Mouse (Mus musculus) embryonic facial prominence, embryonic 15.5 days (tissue): ENCODE data around the gene Jmjd1c. TPM values are rescaled to one million over a fixed set of nuclear protein-coding genes. Genes with fewer than 3 reads are reported as not detected.
"Not testable (repeated sequence)": the region's sequence is repeated elsewhere in the genome, so short reads cannot be mapped to it uniquely, and the experiment has no call there.

ENCODE experiments used
- ATAC-seq: fragments of 200-750 bp; cut with Nextera tagmentation; 2 replicates; pipeline ENCODE4 v1.8.0; 2017; ENCODE audit warnings: low read depth, moderate TSS enrichment; ENCODE audit not compliant: insufficient number of reproducible peaks, low FRiP score, low TSS enrichment
- H3K27ac ChIP-seq: fragments of 300-500 bp; sonication (generic); replicated peaks from 2 replicates; pipeline ENCODE4 v1.5.1; 2015; ENCODE audit warnings: mild to moderate bottlenecking, inconsistent platforms
- H3K27me3 ChIP-seq: fragments of 300-500 bp; sonication (generic); 2 replicates; pipeline ENCODE4 v1.6.1; 2015; ENCODE audit warnings: inconsistent platforms
- H3K36me3 ChIP-seq: fragments of 300-500 bp; sonication (generic); 2 replicates; pipeline ENCODE4 v1.6.1; 2015; ENCODE audit warnings: mild to moderate bottlenecking, inconsistent platforms
- H3K4me1 ChIP-seq: fragments of 300-500 bp; sonication (generic); 2 replicates; pipeline ENCODE4 v1.6.1; 2015; ENCODE audit warnings: inconsistent platforms
- H3K4me2 ChIP-seq: fragments of 300-500 bp; sonication (generic); replicated peaks from 2 replicates; pipeline ENCODE4 v1.6.1; 2015; ENCODE audit warnings: mild to moderate bottlenecking, inconsistent platforms
- H3K4me3 ChIP-seq: fragments of 300-500 bp; sonication (generic); replicated peaks from 2 replicates; pipeline ENCODE4 v1.5.1; 2015; ENCODE audit warnings: mild to moderate bottlenecking, inconsistent platforms
- H3K9ac ChIP-seq: fragments of 300-500 bp; sonication (generic); 2 replicates; pipeline ENCODE4 v1.6.1; 2015; ENCODE audit warnings: inconsistent platforms
- H3K9me3 ChIP-seq: fragments of 300-500 bp; sonication (generic); replicated peaks from 2 replicates; pipeline ENCODE4 v1.6.1; 2016; ENCODE audit warnings: inconsistent platforms
- WGBS: fragments of 180-500 bp; shearing (Covaris S2); methylation state at CpG from one replicate; pipeline ENCODE4 v1.1.7; 2015; 5-methylcytosine and 5-hydroxymethylcytosine counted together
- polyA plus RNA-seq: library from polyadenylated mRNA; unstranded; fragments of >200 nt; fragmentation: Nextera tagmentation; extraction: Ambion mirVana; gene quantifications from 2 replicates; pipeline ENCODE4 v1.2.1, GENCODE M21; 2015

Gene Jmjd1c
- polyA plus RNA-seq, 1 experiment from 2014 or later: 56.6 TPM

DNA sequence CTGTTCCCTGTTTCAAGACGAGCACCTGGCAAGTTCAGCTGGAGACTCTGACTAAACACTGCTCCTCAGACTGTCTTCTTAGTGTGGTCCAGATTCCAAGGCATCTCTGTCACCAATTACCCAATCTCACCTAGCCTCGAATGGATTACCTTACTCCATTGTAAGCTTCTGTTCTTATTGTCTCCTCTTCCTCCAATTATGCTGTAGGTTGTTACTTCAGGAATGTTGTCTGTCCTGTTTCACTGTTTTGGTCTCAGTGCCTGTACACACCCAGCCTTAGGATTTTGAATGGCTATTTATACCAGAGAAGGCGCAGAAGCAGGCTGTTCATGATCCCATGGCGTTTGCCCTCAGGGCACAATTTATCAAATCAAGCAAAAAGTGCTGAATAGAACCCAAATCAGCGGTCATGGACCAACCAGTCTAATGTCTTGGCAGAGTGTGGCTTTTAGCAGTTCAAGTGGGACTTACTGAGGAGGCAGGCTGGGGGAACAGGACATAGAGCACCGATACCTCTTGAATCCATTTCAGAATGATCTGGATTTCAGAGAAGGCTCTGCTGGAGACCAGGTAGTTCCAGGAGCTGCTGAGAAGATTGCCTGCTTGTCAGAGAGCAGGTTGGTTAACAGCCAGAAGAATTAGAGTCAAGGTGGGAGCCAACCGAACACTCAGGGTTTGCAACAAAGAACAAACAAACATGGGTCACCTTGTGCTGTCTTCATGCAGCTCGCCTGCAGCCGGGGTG lies 11.3 kb downstream of the Jmjd1c start:
- Histone ChIP-seq H3K27me3 (no peaks in the 10 kb centered on the region), H3K4me1 (peaks cover 87% of the 10 kb centered on the region), H3K4me2 (no peak overlapping the region), H3K27ac (peak overlapping the region; percentile 58; the same call in 1 of the 2 replicates), H3K9ac (no peak overlapping the region), H3K9me3 (no peaks in the 10 kb centered on the region), H3K4me3 (no peak overlapping the region), H3K36me3 (0 out of 2 replicates have a peak, but pooled peaks cover 2% of the 10 kb centered on the region)
- 45% methylated on average over 9 of the region's 9 CpGs for WGBS
- no peak for ATAC-seq

DNA sequence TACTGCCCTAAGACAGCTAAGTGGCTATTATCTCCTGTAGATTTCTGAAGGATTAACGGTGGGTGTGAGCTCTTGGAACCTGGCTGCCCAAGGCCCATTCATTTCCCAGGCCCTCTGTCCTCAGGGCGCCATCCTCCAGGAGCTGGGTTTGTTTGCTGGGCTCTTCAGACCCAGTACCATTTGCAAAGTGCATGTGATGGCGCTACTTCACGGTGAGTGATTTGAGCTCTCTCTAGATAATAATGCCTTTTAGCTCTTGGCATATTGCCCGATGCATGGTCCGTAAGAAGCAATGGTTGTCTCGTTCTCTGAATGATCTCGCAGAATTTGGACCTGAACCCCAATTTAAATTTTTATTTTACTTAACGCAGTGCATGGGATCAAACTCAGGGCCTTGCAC lies 12.2 kb downstream of the Jmjd1c start:
- Histone ChIP-seq H3K27ac (no peak overlapping the region), H3K9ac (no peak overlapping the region), H3K9me3 (no peaks in the 10 kb centered on the region), H3K4me1 (peaks cover 78% of the 10 kb centered on the region), H3K4me3 (no peak overlapping the region), H3K4me2 (no peak overlapping the region), H3K27me3 (no peaks in the 10 kb centered on the region), H3K36me3 (0 out of 2 replicates have a peak, but pooled peaks cover 2% of the 10 kb centered on the region)
- ATAC-seq: no peak
- 67% methylated on average over 9 of the region's 9 CpGs for WGBS

DNA sequence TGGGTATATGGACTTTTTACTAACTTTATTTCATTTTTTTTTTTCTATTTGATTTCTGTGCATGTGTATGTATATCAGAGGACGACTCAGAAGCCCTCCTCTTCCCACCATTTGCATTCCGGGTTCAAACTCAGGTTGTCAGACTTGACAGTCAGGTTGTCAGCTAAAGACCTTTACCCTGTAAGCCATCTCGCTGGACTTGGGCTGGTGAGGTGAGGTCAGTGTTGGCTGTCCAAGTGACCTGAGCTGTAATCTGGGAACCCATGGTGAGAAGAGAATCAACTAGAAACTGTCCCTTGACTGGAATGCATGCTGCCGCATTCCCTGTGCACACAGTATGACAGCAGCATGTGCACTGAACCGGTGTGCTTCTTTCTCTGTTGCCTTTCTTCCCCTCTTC lies 13.7 kb downstream of the Jmjd1c start:
- no peak for ATAC-seq
- 81% methylated on average over 5 of the region's 5 CpGs for WGBS
- Histone ChIP-seq H3K9ac (no peak overlapping the region), H3K27ac (no peak overlapping the region), H3K27me3 (no peaks in the 10 kb centered on the region), H3K36me3 (0 out of 2 replicates have a peak, but pooled peaks cover 2% of the 10 kb centered on the region), H3K4me1 (peaks cover 63% of the 10 kb centered on the region), H3K4me3 (no peak overlapping the region), H3K9me3 (no peaks in the 10 kb centered on the region), H3K4me2 (no peak overlapping the region)

DNA sequence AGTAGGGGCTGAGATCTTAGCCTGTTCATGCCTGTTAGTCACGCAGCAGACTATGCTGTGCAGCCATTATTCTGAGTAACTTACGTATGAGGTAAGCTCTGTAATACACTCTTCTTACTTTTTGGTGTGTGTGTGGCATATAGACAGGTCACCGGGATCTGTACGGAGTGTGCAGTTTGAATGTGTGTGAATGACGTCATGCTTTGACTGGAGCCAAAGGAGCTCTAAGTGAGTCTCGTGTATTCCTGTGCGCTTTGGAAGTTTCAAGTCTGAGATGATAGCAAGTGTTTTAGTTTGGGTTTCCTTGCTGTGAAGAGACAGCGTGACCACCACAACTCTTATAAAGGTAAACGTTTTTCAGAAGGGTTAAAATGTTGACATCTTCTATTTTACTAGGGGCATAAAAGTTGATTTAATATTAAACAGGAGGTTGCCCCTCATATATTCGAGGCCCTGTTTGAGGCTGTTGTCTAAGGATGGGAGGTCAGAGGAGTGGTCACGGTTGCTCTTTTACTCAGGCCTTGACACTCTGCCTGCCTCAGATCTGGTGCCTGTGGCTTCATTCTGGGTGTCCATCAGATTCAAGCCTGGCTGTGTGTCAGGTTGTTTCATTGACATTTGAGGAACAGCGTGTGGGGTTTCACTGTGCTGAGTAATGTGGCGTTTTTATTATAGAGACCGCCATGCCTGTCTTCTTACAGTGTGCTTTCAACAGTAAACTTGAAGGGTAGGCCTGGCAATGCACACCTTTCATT lies 15.3 kb downstream of the Jmjd1c start:
- Histone ChIP-seq H3K36me3 (0 out of 2 replicates have a peak, but pooled peaks cover 2% of the 10 kb centered on the region), H3K9ac (no peak overlapping the region), H3K4me3 (no peak overlapping the region), H3K4me1 (peaks cover 61% of the 10 kb centered on the region), H3K4me2 (no peak overlapping the region), H3K27ac (no peak overlapping the region), H3K9me3 (no peaks in the 10 kb centered on the region), H3K27me3 (no peaks in the 10 kb centered on the region)
- no peak for ATAC-seq
- 66% methylated on average over 14 of the region's 14 CpGs for WGBS

DNA sequence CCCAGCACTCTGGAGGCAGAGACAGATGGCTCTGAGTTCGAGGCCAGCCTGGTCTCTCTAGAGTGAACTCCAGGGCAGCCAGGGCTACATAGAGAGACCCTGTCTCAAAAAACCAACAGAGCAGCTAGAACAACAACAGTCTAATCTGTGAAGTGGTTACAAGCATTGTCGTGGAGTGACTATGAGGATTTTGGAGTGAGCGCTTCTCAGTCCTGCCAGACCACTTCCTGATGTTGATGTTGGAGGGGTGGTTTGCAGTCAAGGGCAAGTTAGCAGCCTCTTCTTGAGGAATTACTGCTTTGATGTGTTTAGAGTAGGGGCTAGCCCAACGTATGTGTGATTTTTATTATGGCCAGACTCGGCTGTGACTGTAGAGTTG lies 15.9 kb downstream of the Jmjd1c start:
- H3K27me3 ChIP-seq: no peaks in the 10 kb centered on the region
- no peak overlapping the region for H3K4me3 ChIP-seq
- H3K9ac ChIP-seq: no peak overlapping the region
- H3K4me1 ChIP-seq: peaks cover 59% of the 10 kb centered on the region
- WGBS: 57% methylated on average over 5 of the region's 5 CpGs
- no peak overlapping the region for H3K4me2 ChIP-seq
- H3K9me3 ChIP-seq: no peaks in the 10 kb centered on the region
- 0 out of 2 replicates have a peak, but pooled peaks cover 2% of the 10 kb centered on the region for H3K36me3 ChIP-seq
- H3K27ac ChIP-seq: no peak overlapping the region
- no peak for ATAC-seq

DNA sequence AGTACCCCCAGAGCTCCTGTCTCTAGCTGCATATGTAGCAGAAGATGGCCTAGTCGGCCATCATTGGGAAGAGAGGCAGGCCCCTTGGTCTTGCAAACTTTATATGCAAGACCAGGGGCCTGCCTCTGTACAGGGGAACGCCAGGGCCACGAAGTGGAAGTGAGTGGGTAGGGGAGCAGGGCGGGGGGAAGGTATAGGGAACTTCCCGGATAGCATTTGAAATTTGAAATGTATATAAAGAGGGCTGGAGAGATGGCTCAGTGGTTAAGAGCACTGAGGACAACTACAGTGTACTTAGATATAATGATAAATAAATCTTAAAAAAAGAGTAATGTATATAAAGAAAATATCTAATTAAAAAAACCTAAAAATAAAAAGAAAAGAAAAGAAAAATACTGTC lies 17.0 kb downstream of the Jmjd1c start:
- H3K36me3 ChIP-seq, H3K27me3 ChIP-seq, H3K4me2 ChIP-seq, H3K9me3 ChIP-seq, H3K4me3 ChIP-seq, H3K9ac ChIP-seq, ATAC-seq, H3K27ac ChIP-seq: not testable (repeated sequence)
- 86% methylated on average over 5 of the region's 5 CpGs for WGBS
- peaks cover 50% of the 10 kb centered on the region for H3K4me1 ChIP-seq

DNA sequence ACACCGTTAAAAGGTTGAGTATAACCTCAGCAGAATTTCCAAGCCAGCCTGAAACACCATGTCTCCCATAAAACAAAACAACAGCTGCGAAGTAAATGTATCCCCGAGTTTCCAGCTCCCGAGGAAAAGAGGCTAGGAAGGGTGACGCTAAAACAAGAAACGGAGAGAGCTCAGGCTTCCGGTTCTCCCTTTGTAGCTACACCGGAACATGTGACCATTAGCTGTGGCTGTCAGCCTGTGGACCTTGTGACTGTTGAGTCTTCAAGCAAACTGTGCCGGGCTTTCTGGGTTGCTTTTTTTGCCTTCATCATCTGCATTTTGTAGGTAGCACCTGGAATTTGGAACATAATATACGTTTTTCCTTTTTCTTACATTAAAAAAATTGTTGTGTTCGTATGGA lies 17.9 kb downstream of the Jmjd1c start:
- Histone ChIP-seq H3K4me2 (no peak overlapping the region), H3K36me3 (0 out of 2 replicates have a peak, but pooled peaks cover 2% of the 10 kb centered on the region), H3K4me3 (no peak overlapping the region), H3K9ac (no peak overlapping the region), H3K27me3 (no peaks in the 10 kb centered on the region), H3K4me1 (peaks cover 44% of the 10 kb centered on the region), H3K9me3 (no peaks in the 10 kb centered on the region), H3K27ac (no peak overlapping the region)
- 76% methylated on average over 11 of the region's 11 CpGs for WGBS
- no peak for ATAC-seq

DNA sequence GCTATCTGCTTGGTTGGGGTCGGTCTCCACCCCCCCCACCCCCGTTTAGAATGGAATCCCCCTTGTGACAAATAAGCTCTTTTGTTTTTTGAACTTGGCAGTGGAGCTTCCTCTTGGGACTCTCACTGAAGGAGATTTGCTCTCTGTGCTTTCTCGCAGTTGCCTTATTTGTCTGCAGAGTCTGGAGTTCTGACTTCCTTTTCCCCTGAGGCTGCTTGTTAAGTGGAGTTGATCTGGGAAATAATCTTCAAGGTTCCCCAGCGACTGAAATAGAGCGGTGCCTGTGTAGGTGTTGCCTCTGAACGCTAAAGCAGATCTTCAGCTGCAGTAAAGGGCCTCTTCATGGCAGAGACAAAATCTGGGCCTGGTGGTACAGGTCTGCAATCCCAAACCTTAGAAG lies 19.2 kb downstream of the Jmjd1c start:
- no peak overlapping the region for H3K9ac ChIP-seq
- H3K4me2 ChIP-seq: no peak overlapping the region
- peak overlapping the region; percentile 60 for H3K27ac ChIP-seq
- H3K27me3 ChIP-seq: no peaks in the 10 kb centered on the region
- no peak for ATAC-seq
- no peak overlapping the region for H3K4me3 ChIP-seq
- 12% methylated on average over 6 of the region's 6 CpGs for whole genome bisulfite sequencing
- H3K4me1 ChIP-seq: peaks cover 49% of the 10 kb centered on the region
- no peaks in the 10 kb centered on the region for H3K36me3 ChIP-seq
- H3K9me3 ChIP-seq: no peaks in the 10 kb centered on the region

DNA sequence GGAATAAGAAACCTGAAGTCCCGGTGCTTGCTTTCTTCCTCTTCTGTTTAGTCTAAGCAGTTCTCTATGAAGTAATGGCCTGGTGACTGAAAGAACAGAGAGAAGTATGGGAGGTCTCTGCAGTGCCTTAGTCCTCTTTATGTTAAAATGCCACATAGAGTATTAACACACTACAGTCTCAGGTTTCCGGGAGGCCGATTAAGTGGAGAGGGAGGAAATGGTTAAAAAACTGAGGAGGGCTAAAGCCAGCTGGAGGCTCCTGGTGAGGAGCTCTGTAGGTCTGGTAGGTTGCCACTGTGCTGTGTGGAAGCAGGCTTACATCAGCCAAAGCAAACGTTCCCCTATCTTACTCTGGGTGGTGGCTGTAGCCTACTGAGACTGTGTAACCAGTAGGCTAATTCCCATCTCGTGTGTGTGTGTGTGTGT lies 19.8 kb downstream of the Jmjd1c start:
- Histone ChIP-seq H3K9ac (no peak overlapping the region), H3K9me3 (no peaks in the 10 kb centered on the region), H3K4me3 (no peak overlapping the region), H3K36me3 (no peaks in the 10 kb centered on the region), H3K27me3 (no peaks in the 10 kb centered on the region), H3K4me1 (peaks cover 48% of the 10 kb centered on the region), H3K27ac (peak overlapping the region; percentile 71), H3K4me2 (no peak overlapping the region)
- WGBS: 12% methylated on average over 5 of the region's 5 CpGs
- peak; percentile 67 for ATAC-seq

DNA sequence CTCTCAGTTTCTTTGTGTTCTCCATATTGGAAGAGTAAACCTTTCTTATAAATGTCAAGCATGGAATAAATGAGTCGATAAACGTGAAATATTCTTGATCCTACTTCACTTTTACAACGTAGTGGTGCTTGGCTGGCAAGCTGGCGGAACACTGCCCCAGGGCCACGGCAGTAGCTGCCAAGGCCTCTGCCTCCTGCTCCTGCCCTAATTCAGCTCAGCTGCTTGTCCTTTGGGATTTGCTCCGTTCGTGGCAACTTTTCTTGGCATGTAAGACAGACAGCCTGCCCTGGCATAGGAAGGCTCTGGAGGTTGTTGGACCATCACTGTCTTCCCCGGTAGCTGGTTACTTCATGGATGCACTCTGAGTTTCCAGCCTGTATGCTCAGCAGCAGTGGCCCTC lies 20.3 kb downstream of the Jmjd1c start:
- H3K27me3 ChIP-seq: no peaks in the 10 kb centered on the region
- no peaks in the 10 kb centered on the region for H3K36me3 ChIP-seq
- no peak overlapping the region for H3K4me3 ChIP-seq
- whole genome bisulfite sequencing: 39% methylated on average over 8 of the region's 8 CpGs
- H3K27ac ChIP-seq: peak overlapping the region; percentile 71; the same call in 1 of the 2 replicates
- no peak overlapping the region for H3K9ac ChIP-seq
- no peak for ATAC-seq
- H3K9me3 ChIP-seq: no peaks in the 10 kb centered on the region
- H3K4me1 ChIP-seq: peaks cover 43% of the 10 kb centered on the region
- H3K4me2 ChIP-seq: no peak overlapping the region

DNA sequence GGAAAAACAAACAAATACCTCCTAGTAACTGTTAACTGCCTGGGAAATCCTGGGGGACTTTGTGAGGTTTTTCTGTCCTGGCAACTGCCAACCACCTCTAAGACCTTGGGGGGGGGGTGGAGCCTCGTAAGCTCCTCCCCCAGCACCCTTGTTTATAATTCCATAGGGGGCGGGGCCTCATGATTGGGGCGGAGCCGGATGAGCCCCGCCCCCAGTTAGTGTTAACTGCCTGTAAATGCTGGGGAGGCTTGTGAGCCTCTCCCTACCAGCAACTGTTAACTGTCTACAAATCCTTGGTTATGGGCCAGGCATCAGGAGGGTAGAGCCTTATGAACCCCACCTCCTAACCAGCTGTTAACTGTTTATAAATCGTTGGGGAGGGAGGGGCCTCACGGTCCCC lies 23.4 kb downstream of the Jmjd1c start:
- Histone ChIP-seq H3K9ac (no peak overlapping the region), H3K4me1 (peaks cover 42% of the 10 kb centered on the region), H3K9me3 (no peaks in the 10 kb centered on the region), H3K4me2 (no peak overlapping the region), H3K4me3 (no peak overlapping the region), H3K27ac (0 out of 2 replicates have a peak overlapping the region, but pooled peaks have one; percentile 17), H3K36me3 (no peaks in the 10 kb centered on the region), H3K27me3 (no peaks in the 10 kb centered on the region)
- ATAC-seq: no peak
- WGBS: 67% methylated on average over 7 of the region's 7 CpGs
